Mouse (Mus musculus) stomach, embryonic 15.5 days (tissue): ENCODE measurements around the gene Gm21188. TPM values are rescaled to one million over a fixed set of nuclear protein-coding genes. Genes with fewer than 3 reads are reported as not detected.

Source experiments
- polyA plus RNA-seq: library from polyadenylated mRNA; unstranded; fragments of >200 nt; fragmentation: Nextera tagmentation; extraction: Ambion mirVana; gene quantifications from 2 replicates; pipeline ENCODE4 v1.2.1, GENCODE M21; 2015

Gene Gm21188
- polyA plus RNA-seq, 1 experiment from 2014 or later = 0.18 TPM

Other genes with a start within 250 kb of the Gm21188 start
- not detected in 2 replicates for gene AF067063, start 222.0 kb downstream of the Gm21188 start, polyA plus RNA-seq
- gene D13Ertd608e, start 216.2 kb downstream of the Gm21188 start, polyA plus RNA-seq = not detected in 2 replicates
- not detected in 2 replicates for gene Tcstv1, start 157.4 kb downstream of the Gm21188 start, polyA plus RNA-seq
- not detected in 2 replicates for gene Gm21761, start 122.9 kb downstream of the Gm21188 start, polyA plus RNA-seq
- not detected in 2 replicates for gene B020031M17Rik, start 101.4 kb downstream of the Gm21188 start, polyA plus RNA-seq
- not detected in 2 replicates for gene Gm36079, start 25.2 kb downstream of the Gm21188 start, polyA plus RNA-seq
- gene Gm20767, start 88.1 kb upstream of the Gm21188 start, polyA plus RNA-seq = not detected in 2 replicates
- not detected in 2 replicates for gene Gm21818, start 120.2 kb upstream of the Gm21188 start, polyA plus RNA-seq
- not detected in 2 replicates for gene Gm21762, start 163.8 kb upstream of the Gm21188 start, polyA plus RNA-seq
- not detected in 2 replicates for gene Gm21731, start 186.9 kb upstream of the Gm21188 start, polyA plus RNA-seq
- gene AF067061, start 210.9 kb upstream of the Gm21188 start, polyA plus RNA-seq = not detected in 2 replicates
- gene BC147527, start 248.2 kb upstream of the Gm21188 start, polyA plus RNA-seq = 0.55 and 0.90 TPM in 2 replicates